Mouse (Mus musculus): ENCODE measurements at regions not wholly inside any gene's neighbourhood (a gene's known extent, or its start where the extent isn't known, plus 50 kb on each side); places are given as distances from the start of the nearest gene placed in this dataset.

DNA sequence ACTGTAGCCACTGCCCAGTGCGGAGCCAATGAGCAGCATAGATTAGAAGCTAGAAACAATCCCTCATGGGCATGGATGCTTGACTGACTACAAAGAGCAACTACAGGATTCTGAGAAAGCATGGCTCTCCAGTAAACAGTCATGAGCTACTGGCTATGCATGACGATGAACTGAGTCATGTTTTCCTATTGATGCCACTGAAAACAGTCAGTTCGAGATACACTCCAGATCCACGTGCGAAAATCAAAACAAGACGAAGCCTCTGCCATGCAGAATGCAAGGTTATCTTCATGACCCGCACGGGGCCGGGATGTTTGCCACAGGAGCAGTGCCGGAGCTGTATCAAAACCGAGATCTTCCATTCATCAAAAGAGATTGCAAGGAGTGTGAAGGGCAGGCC, 413.9 kb downstream of the Rnd3 start:
- DNase-seq (ENCODE audit: inconsistent age in 2 of 2, low spot score in 1 of 2): no peak

DNA sequence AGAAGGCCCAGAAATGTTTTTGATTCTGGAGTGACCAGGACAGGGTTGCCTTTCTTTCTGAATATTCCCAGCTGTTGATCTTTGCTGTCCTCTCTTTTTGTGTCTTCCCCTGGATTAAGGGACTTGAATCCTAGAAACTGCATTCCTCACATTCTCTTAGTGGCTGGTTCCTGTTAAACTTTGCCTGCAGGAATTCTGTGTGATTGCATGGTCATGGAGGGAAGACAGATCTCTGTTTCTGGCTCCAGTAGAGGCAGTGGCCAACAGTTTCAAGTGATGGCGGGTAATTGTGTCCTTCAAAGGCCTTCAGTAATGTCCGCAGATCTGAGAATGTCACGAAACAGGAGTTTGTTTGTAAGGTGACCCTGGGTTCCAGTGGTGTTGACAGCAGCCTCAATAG, 410.1 kb upstream of the Mmadhc start:
- peak in 1 of 2 experiments; percentile 14 for DNase-seq (ENCODE audit: inconsistent age in 2 of 2, low spot score in 1 of 2)

DNA sequence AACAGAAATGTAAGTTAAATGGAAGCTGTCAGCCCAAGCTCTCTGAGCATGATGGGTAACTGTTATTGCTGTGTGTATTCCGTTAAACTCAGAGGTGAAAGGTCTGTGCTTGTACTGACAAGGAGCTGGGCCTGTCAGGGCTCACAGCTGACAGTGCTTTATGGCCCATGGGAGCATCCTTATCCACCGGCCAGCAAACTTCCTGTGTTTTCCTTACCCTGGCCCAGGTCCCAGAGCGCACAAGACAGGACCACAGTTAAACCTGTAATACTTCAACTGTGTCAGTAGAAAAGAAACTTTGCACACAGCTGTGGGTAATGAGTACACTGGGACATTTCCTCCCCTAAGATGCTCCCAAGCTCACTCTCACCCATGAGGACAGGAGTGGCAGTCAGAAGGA, 407.7 kb upstream of the Mmadhc start:
- peak in 1 of 2 experiments; percentile 57 for DNase-seq (ENCODE audit: inconsistent age in 2 of 2, low spot score in 1 of 2)

DNA sequence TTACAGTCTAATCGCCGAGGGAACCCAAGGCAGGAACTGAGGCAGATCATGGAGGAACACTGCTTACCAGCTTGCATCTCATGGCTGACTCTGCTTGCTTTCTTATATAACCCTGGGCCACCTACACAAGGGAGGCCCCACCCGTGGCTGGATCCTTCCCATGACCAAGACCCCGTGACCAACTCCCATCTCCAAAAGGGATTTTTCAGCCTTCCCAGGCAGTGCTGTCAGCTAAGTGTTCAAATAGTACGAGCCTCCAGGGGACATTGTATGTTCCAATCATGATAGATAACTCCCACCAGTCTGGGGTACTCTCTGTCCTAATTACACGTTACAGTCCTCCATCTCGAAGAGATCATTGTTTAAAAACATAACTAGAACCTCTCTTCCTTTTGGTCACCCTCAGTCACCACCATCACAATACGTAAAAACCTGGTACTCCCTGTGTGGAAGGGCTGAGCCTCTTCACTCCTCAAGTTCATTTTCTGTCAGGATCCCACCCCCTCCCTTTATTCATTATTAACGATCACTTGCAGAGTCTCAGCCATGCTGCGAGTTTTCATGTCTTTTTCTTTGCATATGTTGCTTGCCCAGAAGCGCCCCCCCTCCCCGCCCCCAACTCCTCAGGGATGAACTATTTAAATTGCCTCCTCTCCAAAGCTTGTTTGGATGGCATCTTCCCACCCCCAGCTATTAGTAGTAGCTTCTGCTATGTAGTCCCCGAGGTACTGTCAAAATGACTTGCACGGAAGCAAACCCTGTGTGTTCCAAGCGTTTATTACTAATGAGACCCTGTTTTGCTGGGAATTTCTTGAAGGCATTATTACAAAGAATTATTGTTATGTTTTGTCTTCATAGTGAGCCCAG, 406.2 kb upstream of the Mmadhc start:
- no peak for DNase-seq (ENCODE audit: inconsistent age in 2 of 2, low spot score in 1 of 2)

DNA sequence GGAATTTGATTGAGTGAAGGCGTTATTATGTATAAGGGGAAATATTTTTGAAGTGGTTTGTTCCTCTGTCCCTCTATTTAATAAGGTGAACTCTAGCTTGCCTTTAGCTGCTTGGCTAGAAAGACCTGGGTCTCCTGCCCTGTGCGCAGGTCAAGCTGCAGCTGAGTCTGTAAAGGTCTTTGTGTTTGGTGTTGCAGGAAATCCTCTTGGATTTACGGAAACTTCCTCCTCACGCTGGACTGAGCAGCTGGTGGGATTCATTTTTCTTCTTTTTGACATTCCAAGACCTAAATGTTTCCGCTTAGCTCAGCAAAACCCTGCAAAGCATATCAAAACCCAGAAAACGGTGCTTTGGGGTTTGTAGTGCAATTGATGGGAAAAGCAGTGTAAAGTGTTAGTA, 402.2 kb upstream of the Mmadhc start:
- DNase-seq (ENCODE audit: inconsistent age in 2 of 2, low spot score in 1 of 2): no peak

DNA sequence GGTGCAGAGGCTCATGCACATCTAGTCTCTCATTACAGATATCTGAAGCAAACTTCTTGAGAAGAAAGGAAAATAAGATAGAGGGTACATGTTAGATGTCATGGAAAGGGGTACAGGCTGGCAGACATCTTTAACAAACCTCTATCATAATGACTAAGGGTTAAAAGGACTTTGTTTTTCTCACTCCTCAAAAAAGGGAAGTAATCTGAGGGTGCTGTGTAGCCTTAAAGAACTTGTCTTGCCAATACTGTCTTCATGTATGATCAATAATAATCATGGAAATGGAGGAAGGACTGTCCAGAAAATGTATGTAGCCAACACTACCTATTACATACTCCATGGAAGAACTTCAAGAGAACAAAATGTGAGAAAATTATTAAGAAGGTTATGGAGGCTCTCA, 400.0 kb upstream of the Mmadhc start:
- DNase-seq (ENCODE audit: inconsistent age in 2 of 2, low spot score in 1 of 2): no peak

DNA sequence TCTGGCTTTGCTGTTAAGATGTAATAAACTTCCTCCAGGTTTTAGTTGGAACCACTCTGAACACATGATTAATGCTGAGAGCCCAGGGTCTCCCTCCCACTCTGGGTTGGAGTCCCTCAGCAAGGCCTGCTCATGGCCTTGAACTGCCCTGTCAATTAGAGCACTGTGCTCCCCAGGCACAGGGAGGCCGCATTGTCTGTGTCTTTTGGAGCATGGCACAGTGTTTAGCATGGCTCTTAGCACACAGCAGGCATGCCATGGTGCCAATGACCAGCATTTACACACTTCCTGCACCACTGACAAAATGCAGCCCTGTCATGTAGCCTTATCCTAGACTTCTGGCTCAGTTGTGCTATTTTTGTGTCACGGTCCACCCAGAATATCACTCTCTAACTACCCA, 398.2 kb upstream of the Mmadhc start:
- DNase-seq (ENCODE audit: inconsistent age in 2 of 2, low spot score in 1 of 2): peak; percentile 74 to 83

DNA sequence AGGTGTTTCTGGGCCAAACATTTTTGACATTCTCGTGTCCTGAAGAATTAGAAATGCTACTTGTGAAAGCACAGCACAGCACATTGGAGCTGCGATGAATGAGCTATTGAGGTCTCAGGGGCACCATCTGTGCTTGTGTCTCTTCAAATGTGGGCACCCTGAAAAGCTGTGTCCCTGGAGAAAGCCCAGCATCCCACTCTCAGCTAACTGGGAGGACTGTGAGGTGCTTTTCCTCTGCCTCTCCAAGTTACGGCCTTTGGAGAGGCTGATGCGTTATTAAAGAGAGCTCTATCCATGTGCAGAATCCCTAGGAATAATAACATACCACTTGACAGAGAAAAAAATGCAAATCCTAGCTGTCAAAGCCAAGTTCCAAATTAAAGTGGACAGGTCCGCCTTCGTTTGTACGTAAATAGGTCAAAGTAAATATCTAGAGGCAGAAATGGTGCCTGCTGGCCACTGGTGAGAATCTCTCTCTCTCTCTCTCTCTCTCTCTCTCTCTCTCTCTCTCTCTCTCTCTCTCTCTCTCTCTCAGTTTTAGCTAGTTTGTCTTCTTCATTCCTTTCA, 397.3 kb upstream of the Mmadhc start:
- peak; percentile 49 to 83 for DNase-seq (ENCODE audit: inconsistent age in 2 of 2, low spot score in 1 of 2)

DNA sequence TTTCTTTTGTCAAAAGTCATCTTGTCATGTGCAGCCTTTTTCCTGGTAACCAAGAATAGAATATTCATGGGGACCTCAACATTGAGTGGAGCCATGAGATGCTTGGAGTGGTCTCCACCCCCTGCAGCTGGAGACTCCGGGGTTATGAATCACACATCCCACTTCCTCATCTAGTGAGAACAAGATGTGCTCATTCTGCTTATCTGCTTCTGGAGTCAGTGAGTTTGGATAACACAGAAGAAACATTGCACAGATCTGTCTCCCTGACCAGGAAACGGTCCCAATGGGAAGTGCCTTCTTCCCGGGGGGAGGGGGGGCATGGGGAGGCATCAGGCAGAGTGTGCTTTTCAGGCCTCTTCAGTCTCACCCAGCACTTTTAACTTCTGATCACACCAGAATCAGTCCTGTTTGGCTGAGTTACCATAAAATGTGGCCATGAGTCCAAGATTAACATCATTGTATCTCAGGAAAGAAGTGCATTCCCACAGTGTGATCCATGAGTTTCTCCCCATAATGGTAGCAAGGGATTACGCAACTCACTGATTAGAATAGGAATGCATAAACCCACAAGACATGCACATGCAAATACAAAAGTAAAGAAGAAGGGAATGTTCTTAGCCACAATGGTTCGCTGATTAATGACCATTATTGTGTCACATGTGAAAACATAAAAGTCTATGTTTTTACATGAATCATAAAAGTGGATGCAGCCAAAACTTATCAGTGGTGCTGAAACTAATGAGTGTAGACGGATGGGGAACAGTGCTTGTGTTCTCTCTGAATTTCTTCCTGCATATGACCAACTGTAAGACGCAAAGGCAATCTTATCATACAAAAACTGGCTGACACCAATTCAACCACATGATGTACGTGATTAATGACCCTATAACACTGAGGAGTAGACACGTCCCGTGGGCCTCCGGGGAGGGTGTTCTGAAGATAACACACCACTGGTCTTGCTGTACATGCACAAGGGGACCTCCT, 393.8 kb upstream of the Mmadhc start:
- peak; percentile 57 to 60 for DNase-seq (ENCODE audit: inconsistent age in 2 of 2, low spot score in 1 of 2)

DNA sequence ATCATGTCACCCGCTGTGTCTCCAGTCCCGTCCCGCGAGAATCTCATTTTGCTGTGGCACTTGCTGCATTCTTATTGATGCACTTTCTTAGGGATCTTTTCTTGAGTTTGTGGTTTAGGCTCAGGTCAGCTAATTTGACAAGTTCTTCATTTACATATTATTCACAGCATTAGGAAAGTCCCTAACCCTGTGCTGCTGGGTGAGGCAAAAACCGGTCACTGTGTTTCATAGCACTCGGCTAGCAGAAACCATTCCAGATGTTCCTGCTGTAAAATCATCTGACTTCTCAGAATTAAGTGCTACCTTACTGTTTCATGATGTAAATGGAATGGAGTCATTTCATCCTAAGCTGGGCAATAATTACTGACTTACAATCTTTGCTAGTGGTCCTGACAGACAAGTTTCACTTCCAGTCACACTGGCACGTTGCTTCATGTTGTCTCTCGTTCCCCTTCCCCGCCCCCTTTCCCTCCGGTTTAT, 391.1 kb upstream of the Mmadhc start:
- DNase-seq (ENCODE audit: inconsistent age in 2 of 2, low spot score in 1 of 2): no peak

DNA sequence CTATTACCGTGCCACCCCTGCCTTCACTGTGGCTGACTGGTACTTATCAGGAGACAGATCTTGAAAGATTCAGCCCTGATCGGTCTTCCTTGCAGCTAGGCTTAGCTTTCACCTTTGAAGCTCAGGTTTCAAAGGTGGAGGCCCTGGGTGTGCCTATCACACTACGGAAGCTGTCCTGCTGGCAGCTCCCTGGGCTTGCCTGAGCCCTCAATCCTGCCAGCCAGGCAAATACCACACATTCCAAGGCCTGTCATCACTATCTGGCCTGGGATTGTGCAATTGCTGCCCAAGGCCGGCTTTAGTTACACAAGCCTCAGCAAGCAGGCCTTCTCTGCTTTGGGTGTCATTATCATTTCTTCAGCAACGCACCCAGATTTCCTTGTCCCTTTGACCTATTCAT, 390.6 kb upstream of the Mmadhc start:
- DNase-seq (ENCODE audit: inconsistent age in 2 of 2, low spot score in 1 of 2): peak; percentile 91 to 96

DNA sequence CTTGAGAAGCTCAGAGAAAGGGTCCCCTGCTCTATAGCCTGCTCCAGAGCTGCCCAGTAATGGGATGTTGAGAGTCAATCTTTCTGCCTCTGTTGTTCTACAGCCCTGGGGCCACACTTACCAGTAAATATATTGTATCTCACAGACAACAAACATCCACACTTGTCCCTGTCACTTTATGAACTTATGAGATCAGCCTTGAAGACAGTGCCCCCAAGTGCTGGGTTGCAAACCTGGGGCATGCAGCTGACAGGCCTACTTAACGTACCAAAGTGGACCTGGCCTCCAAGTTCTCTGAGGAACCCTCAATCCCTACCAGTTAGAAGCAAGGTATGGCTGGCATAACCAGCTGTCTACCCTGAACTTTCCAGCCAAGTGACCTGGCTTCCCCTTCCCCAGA, 380.9 kb upstream of the Mmadhc start:
- no peak for DNase-seq (ENCODE audit: inconsistent age in 2 of 2, low spot score in 1 of 2)

DNA sequence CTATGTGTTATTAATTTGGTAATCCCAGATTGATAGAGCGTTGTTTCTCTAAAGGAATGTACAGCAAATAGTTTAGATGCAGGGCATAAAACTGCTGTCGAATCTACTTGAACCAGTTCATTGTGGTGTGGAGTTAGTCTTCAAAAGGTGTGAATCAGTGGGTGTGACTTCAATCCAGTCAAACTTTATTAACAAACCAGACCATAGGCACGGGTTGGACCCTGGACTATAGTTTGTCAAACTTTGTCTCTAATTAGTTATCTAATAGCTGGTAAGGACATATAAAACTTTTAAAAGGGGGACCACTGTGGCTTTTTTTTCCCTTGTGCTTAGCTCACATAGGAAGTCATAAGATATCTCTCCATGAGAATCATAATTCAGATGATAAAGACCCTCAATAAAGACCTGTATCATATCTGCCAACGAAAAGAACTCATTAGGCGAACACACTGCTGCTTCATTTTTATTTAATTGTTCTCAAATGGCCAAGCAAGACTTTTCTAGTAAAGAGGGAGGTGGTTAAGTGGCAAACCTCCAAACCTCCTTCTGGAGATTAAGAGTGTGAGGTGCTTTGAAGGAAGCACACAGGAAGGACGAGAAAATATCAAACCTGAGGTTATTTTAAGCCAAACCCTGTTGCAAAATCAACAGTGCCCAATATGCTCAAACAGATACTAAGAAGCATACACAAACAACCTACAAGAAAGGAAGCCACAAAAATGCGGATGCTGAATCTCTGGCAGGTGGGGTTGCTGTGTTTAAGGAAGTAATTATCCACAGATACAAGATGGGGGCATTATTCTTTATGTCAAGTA, 379.3 kb upstream of the Mmadhc start:
- DNase-seq (ENCODE audit: inconsistent age in 2 of 2, low spot score in 1 of 2): peak in 1 of 2 experiments; percentile 14

DNA sequence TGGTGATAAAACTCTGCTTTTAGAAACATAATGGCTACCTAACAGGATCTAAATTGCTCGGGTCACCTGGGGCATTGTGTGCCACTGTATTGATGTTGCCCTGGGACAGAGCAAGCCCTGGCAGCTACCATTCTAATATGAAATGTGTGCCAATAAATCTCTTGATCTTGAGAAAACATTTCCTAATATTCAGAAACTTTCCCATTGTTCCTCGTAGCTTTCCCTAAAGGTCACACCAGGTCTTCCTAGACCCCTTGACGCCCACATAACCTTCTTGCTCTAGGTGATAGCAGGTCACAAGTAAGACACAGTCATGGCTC, 378.2 kb upstream of the Mmadhc start:
- peak in 1 of 2 experiments; percentile 29 for DNase-seq (ENCODE audit: inconsistent age in 2 of 2, low spot score in 1 of 2)

DNA sequence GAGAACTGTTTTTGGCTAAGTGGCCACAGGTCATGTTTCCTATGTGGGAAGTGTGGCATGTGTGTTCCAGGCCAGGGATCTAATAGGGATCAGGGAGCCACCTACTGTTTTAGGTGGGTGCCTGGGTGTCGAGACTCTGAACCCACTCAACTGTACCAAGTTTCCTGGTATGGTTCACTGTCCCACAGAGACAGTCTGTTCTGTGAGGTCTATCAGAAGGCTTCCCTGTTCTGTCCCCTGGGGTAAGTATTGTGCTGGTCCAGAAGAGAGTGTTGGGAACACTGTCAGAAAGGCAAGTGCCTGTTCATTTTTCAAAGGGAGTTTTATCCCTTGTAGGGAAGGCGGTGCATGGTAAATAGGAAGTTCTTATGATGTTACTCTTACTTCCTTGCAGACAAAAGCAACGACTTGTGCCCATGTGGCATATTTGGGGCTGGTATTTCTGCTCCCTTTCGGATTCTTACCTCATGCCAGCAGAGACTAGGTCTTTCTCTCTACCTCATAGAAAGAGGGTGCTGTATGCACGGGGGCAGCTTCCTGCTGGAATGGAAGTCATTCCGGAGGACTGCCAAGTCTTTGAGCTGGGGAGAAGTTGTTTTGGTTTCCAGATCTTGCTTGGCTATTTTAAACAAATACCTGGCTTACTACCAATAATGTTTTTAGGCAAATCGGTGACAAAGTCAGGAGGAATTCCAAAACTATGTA, 377.7 kb upstream of the Mmadhc start:
- DNase-seq (ENCODE audit: inconsistent age in 2 of 2, low spot score in 1 of 2): peak in 1 of 2 experiments; percentile 46

DNA sequence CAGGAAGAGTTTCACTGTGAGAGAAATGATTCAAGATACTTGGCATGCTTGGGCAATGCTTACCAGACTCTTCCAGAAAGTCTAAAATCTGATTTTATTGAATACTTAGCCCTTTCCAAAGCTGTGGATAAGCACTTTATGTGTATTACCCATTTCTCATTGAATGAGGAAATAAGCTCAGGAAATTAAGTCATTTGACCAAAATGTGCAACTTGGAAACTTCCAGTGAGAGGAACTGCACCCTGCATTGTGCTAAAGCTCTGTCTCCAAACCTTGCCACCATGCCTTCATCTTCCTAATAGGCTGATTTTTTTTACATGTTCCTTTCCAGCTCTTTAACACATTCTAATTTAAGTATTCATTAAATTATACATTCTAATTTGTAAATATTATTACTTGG, 372.7 kb upstream of the Mmadhc start:
- no peak for DNase-seq (ENCODE audit: inconsistent age in 2 of 2, low spot score in 1 of 2)

DNA sequence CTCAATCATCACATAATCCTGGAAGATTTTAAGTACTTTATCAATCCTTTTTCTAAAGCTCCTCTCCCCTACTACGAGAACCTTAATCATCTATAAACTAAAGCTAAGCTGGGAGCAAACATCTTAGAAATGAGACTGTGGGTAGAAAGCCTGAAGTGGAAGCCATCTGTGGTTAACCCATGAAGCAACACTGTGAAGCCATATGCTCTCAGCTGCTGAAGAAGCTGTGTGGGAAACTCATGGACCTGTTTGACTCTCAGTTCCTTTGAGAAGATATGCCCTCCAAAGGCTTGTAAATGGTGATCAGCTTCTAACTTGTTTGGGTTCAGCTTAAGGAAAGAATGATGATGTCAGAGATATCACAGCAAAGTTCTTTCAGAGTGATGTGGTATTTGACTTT, 372.2 kb upstream of the Mmadhc start:
- DNase-seq (ENCODE audit: inconsistent age in 2 of 2, low spot score in 1 of 2): no peak

DNA sequence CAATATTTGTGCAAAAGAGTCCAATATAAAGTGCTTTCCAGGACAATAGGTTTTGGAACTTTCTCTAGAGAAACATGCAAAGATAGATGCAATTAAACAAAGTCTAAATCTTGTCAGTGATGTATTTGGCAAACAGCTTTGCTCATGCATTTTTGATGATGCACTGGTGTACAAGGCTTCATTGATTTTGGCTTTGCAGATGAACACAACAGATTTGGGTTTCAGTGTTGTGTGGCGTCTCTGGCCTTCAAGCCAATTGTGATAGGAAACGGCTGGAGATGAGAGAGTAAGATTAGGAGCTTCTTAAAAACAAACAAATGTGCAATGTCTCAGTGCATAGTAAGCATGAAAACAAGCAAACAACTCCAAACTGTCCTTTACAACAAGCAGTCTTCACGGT, 370.6 kb upstream of the Mmadhc start:
- no peak for DNase-seq (ENCODE audit: inconsistent age in 2 of 2, low spot score in 1 of 2)

DNA sequence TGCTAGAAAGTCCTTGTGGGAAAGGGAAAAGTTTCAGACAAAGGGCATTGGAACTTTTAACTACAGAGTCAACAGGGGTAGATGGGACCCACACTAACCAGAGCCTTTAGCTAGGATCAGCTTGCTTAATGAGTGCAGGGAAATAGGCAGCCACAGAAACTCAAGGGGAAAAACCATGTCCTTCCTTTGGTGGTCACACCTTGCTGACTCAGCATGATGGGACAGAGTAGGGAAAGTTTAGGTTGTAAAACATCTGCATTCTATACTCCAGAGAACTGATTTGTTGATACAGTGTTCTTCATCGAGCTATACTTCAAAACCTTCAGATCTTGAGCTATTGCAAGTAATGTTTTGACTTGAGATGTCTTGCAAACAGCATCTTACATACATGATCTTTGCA, 365.9 kb upstream of the Mmadhc start:
- no peak for DNase-seq (ENCODE audit: inconsistent age in 2 of 2, low spot score in 1 of 2)

DNA sequence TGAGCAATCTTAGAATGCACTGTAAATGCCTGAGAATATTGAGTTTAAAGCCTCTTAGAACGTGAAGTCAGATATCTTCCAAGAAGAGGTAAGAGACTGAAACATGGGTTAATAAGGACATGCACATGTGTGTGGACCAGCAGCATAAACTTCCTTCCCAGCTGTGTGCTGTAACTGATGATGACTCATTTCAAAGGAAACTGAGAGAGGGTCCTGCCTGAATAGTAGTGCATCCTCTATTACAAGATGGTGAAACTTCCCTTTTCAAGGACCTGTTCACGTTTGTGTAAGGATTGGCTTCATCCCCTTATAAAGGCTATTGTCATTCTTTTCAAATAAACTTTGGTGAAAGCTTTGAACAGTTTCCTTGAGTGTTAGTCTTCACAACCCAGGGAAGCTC, 363.4 kb upstream of the Mmadhc start:
- no peak for DNase-seq (ENCODE audit: inconsistent age in 2 of 2, low spot score in 1 of 2)

All from adrenal gland, adult (tissue).